Mouse (Mus musculus) heart, embryonic 11.5 days (tissue): ENCODE measurements around the gene Synpo2. TPM values are rescaled to one million over a fixed set of nuclear protein-coding genes. Genes with fewer than 3 reads are reported as not detected.

ENCODE experiments used
- ATAC-seq: fragments of 200-750 bp; cut with Nextera tagmentation; replicated peaks from 2 replicates; pipeline ENCODE4 v1.8.0; 2017; ENCODE audit warnings: moderate library complexity; ENCODE audit not compliant: insufficient number of reproducible peaks, low FRiP score, low TSS enrichment
- H3K27ac ChIP-seq: fragments of 300-500 bp; sonication (generic); 2 replicates; pipeline ENCODE4 v1.5.1; 2014; ENCODE audit warnings: mild to moderate bottlenecking, low read depth, low read length
- H3K27me3 ChIP-seq: fragments of 300-500 bp; sonication (generic); 2 replicates; pipeline ENCODE4 v1.6.1; 2014; ENCODE audit warnings: mild to moderate bottlenecking, low read length, mixed read lengths; ENCODE audit not compliant: control insufficient read depth, insufficient read depth
- H3K36me3 ChIP-seq: fragments of 300-500 bp; sonication (generic); 2 replicates; pipeline ENCODE4 v1.6.1; 2014; ENCODE audit warnings: mild to moderate bottlenecking, low read length, moderate library complexity, mixed read lengths; ENCODE audit not compliant: control insufficient read depth, insufficient read depth
- H3K4me1 ChIP-seq: fragments of 300-500 bp; sonication (generic); 2 replicates; pipeline ENCODE4 v1.6.1; 2014; ENCODE audit warnings: low read length; ENCODE audit not compliant: control insufficient read depth, insufficient read depth
- H3K4me2 ChIP-seq: fragments of 300-500 bp; sonication (generic); 2 replicates; pipeline ENCODE4 v1.6.1; 2014; ENCODE audit warnings: mild to moderate bottlenecking, moderate library complexity
- H3K4me3 ChIP-seq: fragments of 300-500 bp; sonication (generic); 2 replicates; pipeline ENCODE4 v1.5.1; 2014; ENCODE audit warnings: low read depth, low read length
- H3K9ac ChIP-seq: fragments of 300-500 bp; sonication (generic); 2 replicates; pipeline ENCODE4 v1.6.1; 2014; ENCODE audit warnings: mild to moderate bottlenecking, low read depth, low read length, moderate library complexity
- H3K9me3 ChIP-seq: fragments of 300-500 bp; sonication (generic); replicated peaks from 2 replicates; pipeline ENCODE4 v1.6.1; 2016; ENCODE audit warnings: low read length; ENCODE audit not compliant: control insufficient read depth
- WGBS: fragments of 180-500 bp; shearing (Covaris S2); extraction: QIAGEN DNeasy Blood & Tissue Kit; methylation state at CpG from one replicate; pipeline ENCODE4 v1.1.7; 2014; ENCODE audit not compliant: insufficient replicate concordance; 5-methylcytosine and 5-hydroxymethylcytosine counted together
- polyA plus RNA-seq: library from polyadenylated mRNA; unstranded; fragments of >200 nt; fragmentation: Nextera tagmentation; extraction: Ambion mirVana; gene quantifications from 2 replicates; pipeline ENCODE4 v1.2.1, GENCODE M21; 2014

Gene Synpo2
- polyA plus RNA-seq, 1 experiment from 2014 or later, result 21.8 TPM

GRCm38 (mm10) chr3:123075759-123076158, 160.2 kb downstream of the Synpo2 start:
- H3K4me3 ChIP-seq, result no peak overlapping the region
- no peaks in the 10 kb centered on the region for H3K36me3 ChIP-seq
- H3K4me1 ChIP-seq, result peaks cover 19% of the 10 kb centered on the region
- no peak overlapping the region for H3K27ac ChIP-seq
- no peak overlapping the region for H3K9ac ChIP-seq
- H3K4me2 ChIP-seq, result no peak overlapping the region
- no peaks in the 10 kb centered on the region for H3K9me3 ChIP-seq
- WGBS, result 21% methylated on average over 3 of the region's 3 CpGs
- ATAC-seq, result no peak
- H3K27me3 ChIP-seq, result no peaks in the 10 kb centered on the region

- H3K9ac ChIP-seq, result no peak overlapping the region
- no peak overlapping the region for H3K4me2 ChIP-seq
- no peak overlapping the region for H3K27ac ChIP-seq
- no peak for ATAC-seq
- H3K27me3 ChIP-seq, result no peaks in the 10 kb centered on the region
- H3K36me3 ChIP-seq, result no peaks in the 10 kb centered on the region
- H3K4me3 ChIP-seq, result no peak overlapping the region
- H3K4me1 ChIP-seq, result peaks cover 21% of the 10 kb centered on the region
- H3K9me3 ChIP-seq, result no peaks in the 10 kb centered on the region
Measured at GRCm38 (mm10) chr3:123075034-123075433, 160.9 kb downstream of the Synpo2 start.

- Histone ChIP-seq H3K4me1 (peaks cover 21% of the 10 kb centered on the region), H3K27ac (peak overlapping the region; percentile 46; the same call in 1 of the 2 replicates), H3K4me3 (no peak overlapping the region), H3K27me3 (no peaks in the 10 kb centered on the region), H3K9ac (no peak overlapping the region), H3K36me3 (no peaks in the 10 kb centered on the region), H3K9me3 (no peaks in the 10 kb centered on the region), H3K4me2 (no peak overlapping the region)
- no peak for ATAC-seq
Measured at GRCm38 (mm10) chr3:123073351-123073750, 162.6 kb downstream of the Synpo2 start.

- no peaks in the 10 kb centered on the region for H3K36me3 ChIP-seq
- H3K4me1 ChIP-seq, result peaks cover 21% of the 10 kb centered on the region
- no peaks in the 10 kb centered on the region for H3K9me3 ChIP-seq
- no CpG with 5 or more reads among the region's 1 CpGs for WGBS
- no peaks in the 10 kb centered on the region for H3K27me3 ChIP-seq
- no peak overlapping the region for H3K4me3 ChIP-seq
- ATAC-seq, result no peak
- peak overlapping the region; percentile 46 for H3K27ac ChIP-seq
- no peak overlapping the region for H3K9ac ChIP-seq
- H3K4me2 ChIP-seq, result no peak overlapping the region
Measured at GRCm38 (mm10) chr3:123072472-123072871, 163.5 kb downstream of the Synpo2 start.

GRCm38 (mm10) chr3:123070996-123071395, 165.0 kb downstream of the Synpo2 start:
- peak; percentile 35; the same call in 1 of the 2 replicates for ATAC-seq
- WGBS, result 66% methylated on average over 1 of the region's 1 CpGs
- Histone ChIP-seq H3K4me1 (peaks cover 23% of the 10 kb centered on the region), H3K4me3 (no peak overlapping the region), H3K27ac (peak overlapping the region; percentile 59), H3K4me2 (no peak overlapping the region; the same call in 1 of the 2 replicates), H3K27me3 (no peaks in the 10 kb centered on the region), H3K36me3 (no peaks in the 10 kb centered on the region), H3K9ac (no peak overlapping the region), H3K9me3 (no peaks in the 10 kb centered on the region)

GRCm38 (mm10) chr3:123066836-123067235, 169.1 kb downstream of the Synpo2 start:
- H3K27me3 ChIP-seq, result no peaks in the 10 kb centered on the region
- no peak for ATAC-seq
- H3K9ac ChIP-seq, result no peak overlapping the region
- no peak overlapping the region for H3K4me3 ChIP-seq
- H3K4me2 ChIP-seq, result no peak overlapping the region
- 87% methylated on average over 7 of the region's 7 CpGs for WGBS
- H3K9me3 ChIP-seq, result no peaks in the 10 kb centered on the region
- H3K4me1 ChIP-seq, result peaks cover 24% of the 10 kb centered on the region
- no peak overlapping the region for H3K27ac ChIP-seq
- H3K36me3 ChIP-seq, result no peaks in the 10 kb centered on the region

GRCm38 (mm10) chr3:123065466-123065865, 170.5 kb downstream of the Synpo2 start:
- H3K27ac ChIP-seq, result no peak overlapping the region
- no peaks in the 10 kb centered on the region for H3K36me3 ChIP-seq
- H3K4me1 ChIP-seq, result peaks cover 16% of the 10 kb centered on the region
- no peak overlapping the region for H3K9ac ChIP-seq
- H3K4me3 ChIP-seq, result no peak overlapping the region
- no peaks in the 10 kb centered on the region for H3K9me3 ChIP-seq
- no peaks in the 10 kb centered on the region for H3K27me3 ChIP-seq
- ATAC-seq, result no peak
- 53% methylated on average over 5 of the region's 5 CpGs for WGBS
- H3K4me2 ChIP-seq, result no peak overlapping the region

GRCm38 (mm10) chr3:123064186-123064585, 171.8 kb downstream of the Synpo2 start:
- no peak overlapping the region for H3K9ac ChIP-seq
- H3K4me2 ChIP-seq, result no peak overlapping the region
- no peak overlapping the region for H3K27ac ChIP-seq
- no peaks in the 10 kb centered on the region for H3K27me3 ChIP-seq
- no peak overlapping the region for H3K4me3 ChIP-seq
- no peaks in the 10 kb centered on the region for H3K36me3 ChIP-seq
- WGBS, result 26% methylated on average over 5 of the region's 5 CpGs
- H3K4me1 ChIP-seq, result peaks cover 14% of the 10 kb centered on the region
- no peak for ATAC-seq
- H3K9me3 ChIP-seq, result no peaks in the 10 kb centered on the region

- 74% methylated on average over 2 of the region's 2 CpGs for WGBS
- Histone ChIP-seq H3K4me3 (no peak overlapping the region), H3K4me1 (peaks cover 14% of the 10 kb centered on the region), H3K27ac (0 out of 2 replicates have a peak overlapping the region, but pooled peaks have one; percentile 29), H3K9ac (no peak overlapping the region), H3K9me3 (no peaks in the 10 kb centered on the region), H3K27me3 (no peaks in the 10 kb centered on the region), H3K4me2 (no peak overlapping the region), H3K36me3 (no peaks in the 10 kb centered on the region)
- ATAC-seq, result no peak
Measured at GRCm38 (mm10) chr3:123061931-123062330, 174.0 kb downstream of the Synpo2 start.
